Mouse (Mus musculus): ENCODE measurements around the gene Esrrg.

Gene Esrrg

DNA sequence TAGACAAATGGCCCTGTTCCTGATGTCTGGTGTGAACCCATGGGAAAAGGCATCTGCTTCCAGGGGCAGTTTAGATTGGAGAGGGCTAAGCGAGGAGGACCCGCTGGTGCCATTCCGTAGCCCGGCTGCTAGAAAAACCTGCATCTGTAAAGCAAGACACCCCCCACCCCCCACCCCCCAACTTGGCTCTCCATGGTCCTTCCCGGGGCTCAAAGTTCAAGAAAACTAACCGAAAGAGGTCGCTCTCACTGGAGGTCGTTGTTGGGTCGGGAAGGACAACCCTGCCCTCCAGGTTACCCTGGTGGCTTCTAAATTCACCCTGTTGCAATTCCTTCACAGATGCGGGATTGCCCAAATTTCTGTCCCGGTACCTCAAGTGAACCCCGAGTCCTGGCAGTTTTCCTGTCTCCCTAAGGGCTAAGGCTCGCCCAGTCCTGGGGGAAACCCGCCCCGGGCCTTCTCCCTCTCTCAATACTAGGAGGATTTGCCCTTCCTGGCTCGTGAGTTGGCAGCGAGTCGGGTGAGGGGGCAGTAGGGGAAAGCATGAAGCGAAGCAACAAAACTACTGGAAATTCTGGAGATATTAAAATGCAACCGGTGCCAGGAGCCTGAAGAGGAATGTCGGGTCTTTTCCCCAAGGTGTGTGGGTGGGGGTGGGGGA is at the start of gene Esrrg:
TSS of gene Esrrg (plus strand) at position 531 of the 661 bp plus-strand sequence.
- DNase-seq (ENCODE audit: inconsistent age in 2 of 2, low spot score in 1 of 2) = peak; percentile 20 to 71

DNA sequence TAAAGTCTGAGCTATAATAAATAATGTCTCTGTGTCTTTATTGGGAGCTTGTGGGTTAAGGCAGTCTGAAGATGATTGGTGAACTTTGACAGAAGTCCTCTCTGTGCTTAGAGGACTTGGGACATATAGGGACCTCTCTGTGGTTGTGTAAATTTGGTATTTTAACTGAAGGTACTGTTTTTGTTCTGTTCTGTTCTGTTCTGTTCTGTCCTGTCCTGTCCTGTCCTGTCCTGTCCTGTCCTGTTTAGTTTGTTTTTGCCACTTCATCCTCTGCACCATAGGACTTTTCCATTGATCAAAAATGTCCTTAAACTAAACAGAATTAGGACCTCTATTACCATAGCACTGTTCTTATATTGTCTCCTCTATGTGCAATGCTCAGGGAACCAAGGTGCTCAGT is 24.6 kb upstream of the Esrrg start:
- DNase-seq (ENCODE audit: inconsistent age in 2 of 2, low spot score in 1 of 2) = no peak

DNA sequence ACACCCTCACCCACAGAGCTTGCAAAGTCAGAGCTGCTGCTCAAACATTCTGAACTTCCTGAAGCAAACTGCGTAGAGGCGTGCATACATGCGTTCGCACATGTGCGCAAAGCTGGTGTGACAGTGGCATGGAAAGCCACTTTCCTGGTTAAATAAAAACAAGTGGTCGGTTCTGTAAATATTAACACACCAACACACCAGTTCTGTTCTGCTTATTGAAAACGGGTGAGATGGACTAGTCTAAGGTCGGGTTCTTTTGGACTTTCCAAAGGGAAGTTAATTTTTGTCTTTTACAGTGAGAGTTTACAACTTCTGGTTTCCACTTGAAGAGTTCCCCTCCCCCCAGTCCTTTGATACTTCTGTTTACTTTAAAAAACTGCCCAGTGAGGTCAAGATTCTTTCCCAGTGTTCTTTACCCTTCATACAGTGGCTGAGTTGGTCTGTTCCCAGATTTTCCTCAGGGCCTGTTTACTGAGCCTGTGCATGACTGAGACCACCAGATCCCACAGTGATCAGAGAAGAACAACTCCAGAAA is 22.0 kb upstream of the Esrrg start:
- no peak for DNase-seq (ENCODE audit: inconsistent age in 2 of 2, low spot score in 1 of 2)

DNA sequence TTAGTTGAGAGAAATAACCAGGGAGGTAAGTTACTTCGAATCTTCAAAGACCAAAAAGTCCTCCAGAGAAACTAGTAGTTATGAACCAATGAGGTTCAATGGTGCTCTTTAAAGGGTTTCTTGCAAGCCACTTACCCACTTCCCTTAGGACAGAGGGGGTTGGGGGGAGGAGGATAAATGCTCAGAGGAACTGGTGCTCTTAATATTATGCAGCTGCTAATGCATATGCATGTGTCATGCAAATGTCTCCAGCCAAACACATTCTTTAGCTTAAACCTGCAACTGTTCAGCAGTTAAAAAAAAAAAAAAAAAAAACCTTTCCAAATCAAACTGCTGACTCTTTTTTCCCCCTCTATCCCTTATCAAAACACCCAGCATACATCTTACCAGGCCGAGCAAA is 5.6 kb upstream of the Esrrg start:
- no peak for DNase-seq (ENCODE audit: inconsistent age in 2 of 2, low spot score in 1 of 2)

DNA sequence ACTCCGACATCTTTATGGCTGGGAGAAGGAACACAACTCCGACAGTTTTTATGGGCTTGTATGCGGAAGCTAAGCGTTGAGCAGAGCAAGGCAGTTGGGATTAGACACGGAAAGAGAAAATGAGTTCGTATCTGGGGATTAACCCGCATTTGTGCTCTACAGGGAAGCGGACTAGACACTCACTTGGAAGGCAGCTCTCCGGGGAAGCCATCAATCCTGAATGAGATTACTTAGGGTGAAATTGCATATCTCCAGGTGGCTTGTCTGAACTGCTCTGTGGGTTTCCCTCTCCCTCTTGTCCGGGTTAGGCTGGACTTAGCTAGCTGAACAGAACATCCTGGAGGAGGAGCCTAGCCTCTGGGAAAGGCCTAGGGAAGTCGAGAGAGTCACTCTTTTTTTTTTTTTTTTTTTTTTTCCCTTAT is 4.5 kb upstream of the Esrrg start:
- DNase-seq (ENCODE audit: inconsistent age in 2 of 2, low spot score in 1 of 2) = no peak

DNA sequence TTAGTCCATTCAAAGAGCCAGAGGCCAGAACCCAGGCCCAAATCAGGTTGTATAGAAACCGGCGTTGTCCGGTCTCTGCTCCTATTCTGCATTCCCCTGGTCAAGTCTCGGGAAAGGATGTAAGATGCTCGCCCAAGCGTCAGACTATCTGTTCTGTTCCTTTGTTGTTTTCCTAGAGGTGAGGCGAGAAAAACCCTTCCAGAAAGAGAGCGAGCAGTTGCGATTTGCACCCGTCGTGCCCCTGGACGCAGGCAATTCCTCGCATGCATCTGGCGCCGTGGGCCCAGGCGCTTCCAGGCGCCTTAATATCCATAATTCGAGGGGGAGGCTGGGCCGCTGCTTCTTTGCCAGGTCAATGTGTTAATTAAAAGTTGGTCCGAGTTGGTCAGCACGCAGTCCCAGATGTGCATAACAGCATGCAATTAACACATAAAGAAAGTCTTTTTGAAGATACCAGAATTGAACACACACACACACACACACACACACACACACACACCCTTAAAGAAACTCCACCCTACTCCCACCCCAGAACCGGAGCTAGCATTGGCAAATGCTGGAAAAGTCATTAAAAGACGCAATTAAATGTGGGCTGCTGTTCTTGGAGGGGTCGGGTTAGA is 3.8 kb upstream of the Esrrg start:
- DNase-seq (ENCODE audit: inconsistent age in 2 of 2, low spot score in 1 of 2) = no peak

DNA sequence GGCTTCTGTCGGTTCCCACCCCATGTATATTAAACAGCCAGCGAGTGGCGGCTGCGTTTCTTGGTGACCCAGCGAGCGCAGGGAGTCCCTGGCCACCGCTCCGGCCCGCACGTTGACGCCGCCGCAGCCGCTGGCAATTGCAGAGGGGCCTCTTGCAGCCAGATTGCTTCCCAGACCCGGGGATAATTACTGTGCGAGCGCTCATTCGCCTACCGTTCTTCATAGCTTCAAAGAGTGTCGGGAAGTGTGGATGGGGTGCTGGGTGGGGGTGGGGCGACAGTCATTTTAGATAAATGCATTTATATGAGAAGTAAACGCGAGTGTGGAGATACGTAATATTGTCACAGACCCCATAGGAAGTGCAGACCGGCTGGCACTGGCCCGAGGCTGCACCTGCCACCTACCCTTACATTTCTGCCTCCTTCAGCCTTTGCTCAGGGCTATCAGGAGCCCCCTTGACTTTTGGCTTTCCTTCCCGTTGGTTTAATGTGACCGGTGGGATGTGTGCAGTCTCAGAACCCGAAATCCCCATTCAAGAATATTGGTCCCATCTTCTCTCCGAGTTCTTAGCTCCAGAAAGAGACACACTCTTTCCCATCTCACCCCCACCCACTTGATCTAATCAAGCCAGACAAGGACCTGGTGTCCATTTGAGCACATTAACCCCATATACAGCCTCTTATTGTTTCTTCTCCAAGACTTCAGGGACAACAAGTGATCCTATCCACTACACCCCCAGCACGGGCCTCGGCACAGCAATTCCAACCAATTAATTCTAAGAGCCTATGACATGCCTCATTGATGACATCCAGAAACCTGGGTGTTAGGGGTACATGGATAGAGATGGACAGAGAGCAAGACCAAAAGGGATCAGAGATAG is 3.0 kb upstream of the Esrrg start:
- DNase-seq (ENCODE audit: inconsistent age in 2 of 2, low spot score in 1 of 2) = peak in 1 of 2 experiments; percentile 21

DNA sequence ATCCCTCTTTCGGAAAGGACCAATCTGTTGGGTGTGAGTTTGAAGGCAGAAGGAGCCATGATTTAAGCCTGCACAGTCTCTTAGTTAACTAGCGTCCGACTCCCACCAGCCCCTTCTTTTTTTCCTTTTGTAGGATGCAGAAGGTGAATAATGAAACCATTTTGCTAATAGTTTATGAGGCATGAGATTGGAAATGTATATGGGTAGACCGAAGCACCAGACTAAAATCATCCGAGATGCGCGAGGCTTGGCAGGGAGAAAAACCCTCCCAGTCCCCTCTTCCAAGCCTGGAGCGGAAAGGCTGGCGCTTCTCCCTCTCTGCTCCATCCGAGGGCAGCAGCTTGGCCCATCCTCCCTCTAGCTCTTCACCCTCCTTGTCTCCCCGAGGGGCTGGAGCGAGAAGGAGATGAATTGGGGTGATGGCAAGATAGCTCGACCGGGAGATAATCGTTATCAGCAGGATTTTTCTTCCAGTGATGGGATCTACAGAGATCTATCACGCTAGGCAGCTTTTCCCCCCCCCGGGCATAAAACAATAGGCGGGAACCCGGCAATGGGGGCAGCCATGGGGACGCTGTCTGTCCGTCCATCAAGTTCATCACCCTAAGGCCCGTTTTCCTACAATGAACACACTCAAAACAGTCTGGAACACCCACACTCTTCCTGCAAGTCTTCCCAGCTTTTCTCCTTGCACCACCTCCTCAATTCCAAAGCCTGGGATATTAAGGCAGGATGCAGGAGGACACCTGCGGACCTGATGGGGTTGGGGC is 2.1 kb upstream of the Esrrg start:
- peak in 1 of 2 experiments; percentile 18 for DNase-seq (ENCODE audit: inconsistent age in 2 of 2, low spot score in 1 of 2)

DNA sequence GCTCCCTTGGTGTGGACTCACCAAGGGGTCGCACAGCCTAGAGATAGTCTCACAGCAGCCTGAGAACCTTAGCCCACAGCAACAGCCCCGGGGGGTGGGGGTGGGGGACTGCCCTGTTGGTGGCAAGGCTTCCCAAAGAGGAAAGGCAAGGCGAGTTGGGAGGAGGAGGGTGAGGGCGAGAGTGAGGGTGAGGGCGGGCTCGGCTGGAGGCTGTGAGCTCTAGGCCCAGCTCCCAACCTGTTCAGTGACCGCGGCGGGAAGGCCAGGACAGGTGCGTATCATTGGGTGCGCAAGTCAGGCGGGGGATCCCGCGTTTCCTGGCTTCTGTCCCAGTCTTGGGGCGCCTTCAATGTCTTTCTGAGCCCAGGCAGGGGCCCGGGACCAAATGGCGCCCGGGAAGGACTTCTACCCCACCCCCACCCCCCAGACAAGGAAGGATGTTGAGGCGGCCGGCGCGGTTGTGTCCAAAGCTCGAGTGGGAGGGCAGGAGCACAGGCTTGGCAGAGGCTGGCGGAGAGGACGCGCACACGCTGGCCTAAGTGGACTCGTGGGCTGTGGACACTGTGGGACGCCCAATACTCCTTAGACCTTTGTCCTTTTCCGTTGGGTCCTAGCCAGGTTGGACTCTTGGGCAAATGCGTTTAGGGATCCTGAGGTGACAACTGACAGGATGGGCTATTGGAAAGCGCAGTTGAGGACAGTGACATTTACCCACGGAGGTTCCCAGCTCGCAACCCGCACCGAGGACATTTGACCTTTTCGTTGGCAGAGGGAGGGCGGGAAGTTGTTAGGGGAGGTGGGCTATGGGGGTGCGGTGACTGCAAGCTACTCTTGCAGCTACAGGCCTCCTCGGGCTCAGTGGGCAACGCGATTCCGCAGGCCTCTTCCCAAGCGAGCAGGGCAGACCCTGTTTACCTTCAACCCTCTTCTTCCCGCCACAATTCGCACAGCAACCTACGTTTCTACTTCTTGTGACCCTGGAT is 1.2 kb upstream of the Esrrg start:
- peak in 1 of 2 experiments; percentile 22 for DNase-seq (ENCODE audit: inconsistent age in 2 of 2, low spot score in 1 of 2)

DNA sequence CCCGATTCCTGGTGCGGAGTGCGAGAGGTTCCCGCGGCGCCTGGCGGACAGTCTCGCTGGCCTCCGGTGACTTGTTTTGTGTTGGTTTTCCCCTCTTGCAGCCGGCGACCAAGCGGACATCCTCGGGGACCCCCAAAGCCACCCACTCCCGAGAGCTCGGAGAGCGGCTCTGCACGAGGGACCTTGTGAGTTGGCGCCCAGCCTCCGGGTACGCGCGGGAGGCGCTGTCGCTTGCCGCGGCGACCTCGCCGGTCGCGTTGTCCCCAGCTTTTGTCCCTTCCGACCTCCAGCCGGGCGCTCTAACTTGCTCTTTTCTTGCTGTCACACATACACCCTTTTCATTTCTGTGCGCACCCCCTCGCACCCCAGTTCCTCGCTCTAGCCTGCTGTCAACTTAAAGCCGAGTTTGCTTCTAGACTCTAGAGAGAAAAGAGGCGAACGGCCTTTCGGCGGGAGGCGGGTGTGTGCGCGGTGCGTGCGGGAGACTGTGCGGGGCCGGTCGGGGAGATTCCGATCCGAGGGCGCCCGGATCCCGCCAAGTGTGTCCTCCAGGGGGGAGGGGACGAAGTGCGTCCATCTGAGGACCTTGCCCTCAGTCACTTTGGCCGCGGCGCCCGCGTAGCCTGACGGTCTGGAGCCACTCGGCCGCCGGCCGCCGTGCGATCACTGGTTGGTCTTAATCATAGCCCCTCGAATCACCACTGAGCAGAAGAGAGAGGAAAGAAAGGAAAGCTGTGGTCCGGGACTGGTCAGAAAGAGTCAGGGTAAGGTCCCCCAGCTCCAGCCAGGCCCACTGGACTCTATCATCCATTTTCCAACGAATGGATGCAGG is 646 bp downstream of the Esrrg start:
- peak; percentile 36 to 82 for DNase-seq (ENCODE audit: inconsistent age in 2 of 2, low spot score in 1 of 2)

DNA sequence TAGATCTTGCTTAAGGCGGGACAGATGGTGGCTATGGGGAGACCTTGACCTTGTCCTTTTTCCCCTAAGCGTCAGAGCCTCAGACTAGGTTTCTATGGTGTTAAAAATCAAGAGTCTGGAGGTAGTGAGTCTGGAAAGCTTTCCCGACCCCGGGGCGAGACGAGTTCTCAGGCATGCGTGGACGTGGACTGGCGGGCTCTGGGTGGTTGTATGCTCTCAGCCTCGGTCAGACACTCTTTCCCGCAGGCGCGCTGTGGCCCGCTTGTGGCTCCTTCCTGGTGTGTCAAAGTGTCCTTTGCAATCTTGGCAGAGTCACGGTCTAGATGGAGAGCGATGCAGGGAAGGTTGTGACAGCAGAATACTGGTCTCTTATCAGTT is 1.3 kb downstream of the Esrrg start:
- DNase-seq (ENCODE audit: inconsistent age in 2 of 2, low spot score in 1 of 2) = peak; percentile 25 to 79

DNA sequence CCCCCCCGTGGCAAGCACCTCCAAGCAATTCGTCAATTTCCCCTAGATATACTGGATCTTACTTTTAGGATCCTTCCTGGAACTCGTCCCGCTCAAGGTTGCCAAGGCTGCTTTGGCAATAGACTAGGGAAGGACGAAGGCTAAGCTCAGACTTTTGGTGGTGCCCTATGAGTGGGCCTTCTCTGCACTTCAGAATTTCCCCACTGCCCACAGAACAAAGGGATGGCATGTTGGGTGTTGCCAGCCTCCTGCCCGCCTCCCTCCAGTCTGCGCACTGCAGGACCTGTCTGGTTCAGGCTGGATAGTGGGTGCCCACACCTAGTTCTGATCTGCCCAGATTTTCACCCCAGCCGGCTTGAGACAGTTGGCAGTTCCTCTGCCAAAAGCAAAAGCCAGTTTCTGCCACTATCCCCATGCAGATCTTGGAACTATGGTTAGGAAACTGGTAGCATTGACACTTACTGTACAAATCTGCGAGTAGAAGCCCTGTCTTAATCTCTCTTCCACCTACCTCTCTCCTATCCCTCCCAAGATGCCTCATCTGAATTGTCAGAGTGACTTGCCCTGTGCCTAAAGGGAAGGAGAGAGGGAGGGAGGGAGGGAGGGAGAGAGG is 1.9 kb downstream of the Esrrg start:
- DNase-seq (ENCODE audit: inconsistent age in 2 of 2, low spot score in 1 of 2) = peak in 1 of 2 experiments; percentile 65

DNA sequence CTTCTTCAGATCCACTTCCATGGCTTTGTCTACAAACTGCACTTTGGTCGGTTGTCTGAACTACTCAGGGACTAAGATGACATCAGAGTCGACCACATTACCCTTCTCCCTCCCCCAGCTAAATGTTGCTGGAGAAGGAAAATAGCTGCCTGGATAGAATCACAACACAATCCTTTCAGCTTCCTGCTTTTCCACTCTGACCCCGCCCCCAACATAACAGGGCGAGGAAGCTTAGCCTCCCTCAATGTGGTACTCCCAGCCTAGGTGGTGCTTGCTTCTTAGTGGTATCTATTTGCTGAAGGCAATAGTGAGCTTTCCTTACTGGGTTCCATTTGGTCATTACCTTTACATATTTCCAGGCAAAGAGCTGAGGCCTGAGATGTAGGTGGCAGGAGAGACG is 3.3 kb downstream of the Esrrg start:
- DNase-seq (ENCODE audit: inconsistent age in 2 of 2, low spot score in 1 of 2) = no peak

DNA sequence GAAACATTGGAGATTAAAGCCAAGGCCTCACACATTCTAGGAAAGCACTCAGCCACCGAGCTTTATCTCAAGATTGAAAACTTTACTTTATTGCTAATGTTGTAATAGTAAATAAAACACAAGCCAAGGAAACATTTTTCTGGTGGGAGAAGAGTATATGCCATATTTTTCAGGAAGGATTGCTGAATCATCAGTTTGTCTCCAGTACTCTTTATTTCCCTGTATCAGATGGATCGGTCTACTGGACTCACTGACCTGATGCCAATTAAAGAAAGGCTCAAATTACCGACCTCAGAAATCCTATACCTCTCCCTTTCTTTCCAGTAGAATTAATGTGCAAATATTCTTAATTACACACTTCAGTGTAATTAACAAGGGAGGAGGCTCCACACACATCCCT is 4.7 kb downstream of the Esrrg start:
- no peak for DNase-seq (ENCODE audit: inconsistent age in 2 of 2, low spot score in 1 of 2)

DNA sequence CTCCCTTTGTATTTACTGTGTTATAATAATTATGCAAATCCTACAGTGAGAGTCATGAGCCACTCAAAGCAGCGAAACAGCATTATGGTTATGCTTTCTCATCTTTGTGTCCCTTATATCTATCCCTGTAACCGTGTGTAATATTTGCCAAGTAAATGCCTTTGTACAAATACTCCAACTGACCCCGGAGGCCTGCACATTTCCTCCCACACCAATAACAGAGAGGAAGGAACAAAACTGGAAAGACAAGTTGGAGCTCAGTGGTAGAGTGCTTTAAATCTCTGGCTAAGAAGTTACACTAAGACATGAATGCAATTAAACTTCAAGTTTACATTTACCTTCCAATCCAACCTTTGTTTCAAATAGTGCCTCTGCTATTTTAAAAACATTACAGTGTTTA is 15.4 kb downstream of the Esrrg start:
- no peak for DNase-seq (ENCODE audit: inconsistent age in 2 of 2, low spot score in 1 of 2)

DNA sequence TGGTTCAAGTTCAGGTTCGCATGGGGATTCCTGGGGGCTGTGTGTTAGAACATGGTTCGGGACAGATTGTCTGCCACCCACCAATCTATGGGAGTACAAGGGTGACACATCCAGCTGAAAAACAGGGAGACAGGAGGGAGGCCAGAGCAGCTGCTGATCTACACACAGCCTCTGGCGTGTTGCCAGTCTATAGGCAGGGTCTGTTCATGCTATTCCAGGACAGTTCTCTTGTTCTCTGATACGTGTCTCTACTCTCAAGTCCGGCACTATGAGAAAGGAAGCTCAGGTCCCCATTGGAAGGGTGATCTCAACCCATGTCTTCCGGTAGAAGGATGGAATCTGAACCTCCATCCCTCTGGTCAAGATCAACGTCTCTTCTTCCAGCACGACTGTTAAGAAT is 21.8 kb downstream of the Esrrg start:
- no peak for DNase-seq (ENCODE audit: inconsistent age in 2 of 2, low spot score in 1 of 2)

DNA sequence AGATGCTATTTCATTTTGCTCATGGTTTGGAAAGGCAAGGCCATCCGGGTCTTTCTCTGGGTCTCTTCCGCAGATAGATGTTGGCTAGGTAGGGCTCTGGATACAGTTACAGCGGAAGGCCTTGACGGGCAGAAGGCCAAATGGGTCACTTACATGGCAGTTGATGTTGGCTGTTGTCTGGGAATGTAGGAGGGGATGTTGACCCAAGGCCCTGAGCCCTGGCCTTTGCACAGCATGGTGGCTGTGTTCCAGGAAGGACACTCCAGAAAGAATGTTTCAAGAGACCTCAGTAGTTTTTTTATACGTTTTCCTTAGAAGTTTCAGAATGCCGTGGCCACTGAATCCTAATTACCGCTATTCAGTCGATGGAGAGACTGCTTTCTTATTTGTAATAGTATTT is 22.9 kb downstream of the Esrrg start:
- DNase-seq (ENCODE audit: inconsistent age in 2 of 2, low spot score in 1 of 2) = peak in 1 of 2 experiments; percentile 37

DNA sequence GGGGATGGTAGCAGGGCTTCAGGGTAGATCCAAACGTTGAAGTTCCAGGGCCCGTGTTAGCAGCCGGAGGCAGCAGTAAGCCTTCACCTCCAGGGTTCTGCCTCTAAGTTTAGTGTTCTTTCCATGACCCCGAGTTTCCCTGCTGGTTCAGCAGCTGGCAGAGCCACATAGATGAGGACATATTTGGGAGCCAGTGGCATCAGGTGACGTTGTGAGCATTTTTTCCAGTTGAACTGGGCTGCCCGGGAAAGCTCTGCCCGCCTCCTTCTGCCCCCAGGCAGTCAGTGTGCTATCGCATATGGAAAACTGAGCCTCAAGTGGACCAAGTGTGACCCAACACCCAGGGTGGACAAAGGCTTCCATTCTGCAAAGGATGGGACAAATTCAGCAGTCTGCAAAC is 36.7 kb downstream of the Esrrg start:
- DNase-seq (ENCODE audit: inconsistent age in 2 of 2, low spot score in 1 of 2) = no peak
